Mouse (Mus musculus): ENCODE results near the gene Cyp2s1.
A peak's percentile ranks its signal among the peaks of the same experiment; 100 is the strongest.

DNA sequence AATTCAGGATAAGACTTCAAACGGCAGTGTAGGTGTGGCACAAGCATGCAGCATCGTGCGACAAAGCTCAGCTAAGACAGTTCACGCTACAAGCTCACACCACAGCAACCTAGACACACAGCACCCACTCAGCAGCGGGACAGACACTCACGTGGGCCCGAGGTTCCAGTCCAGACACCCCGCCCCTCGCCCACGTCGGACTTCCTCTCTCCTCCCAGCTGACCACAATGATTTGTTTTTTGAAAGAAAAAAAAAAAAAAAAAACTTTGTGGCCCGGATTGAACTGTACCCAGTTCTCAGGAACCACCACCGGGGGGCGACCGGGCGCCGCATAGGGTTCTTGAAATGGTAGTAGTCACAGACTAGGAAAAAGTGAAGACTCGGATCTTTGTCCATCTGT lies 60.7 kb downstream of the Cyp2s1 start:
- TF ChIP-seq CTCF (IDR thresholded peaks at IDR 0.05; ENCODE audit: low read depth) (peak; percentile 76), EP300 (IDR thresholded peaks at IDR 0.05; ENCODE audit: low read depth) (peak; percentile 51; the same call in 1 of the 2 replicates)
